Mouse (Mus musculus) skeletal muscle tissue, adult 2 months (tissue): Measurements from ENCODE around the gene Rbms1.

Experiments used
- DNase-seq: peaks from one replicate; pipeline ENCODE4 v3.0.0-alpha.2; 2012; ENCODE audit warnings: low read depth, low spot score

The Rbms1 gene

DNA sequence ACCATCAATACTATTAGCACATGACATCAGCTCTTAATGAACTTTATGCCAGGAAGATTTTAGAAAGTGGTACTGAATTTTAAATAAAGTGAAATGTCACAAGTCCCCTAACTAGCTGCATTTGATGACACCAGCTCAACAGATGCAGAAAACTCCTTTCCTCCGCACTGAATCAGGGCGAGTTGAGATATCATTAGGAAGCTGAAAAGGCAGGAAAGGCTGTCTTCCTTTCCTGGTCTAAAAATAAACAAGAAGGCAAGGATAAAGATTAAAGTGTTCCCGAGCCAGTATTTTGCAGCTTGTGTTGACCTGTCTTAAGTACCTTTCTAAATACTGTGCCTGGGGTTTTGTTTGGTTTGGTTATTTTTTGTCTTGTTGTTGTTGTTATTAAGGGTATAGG lies 42.9 kb downstream of the Rbms1 start:
- no peak for DNase-seq

DNA sequence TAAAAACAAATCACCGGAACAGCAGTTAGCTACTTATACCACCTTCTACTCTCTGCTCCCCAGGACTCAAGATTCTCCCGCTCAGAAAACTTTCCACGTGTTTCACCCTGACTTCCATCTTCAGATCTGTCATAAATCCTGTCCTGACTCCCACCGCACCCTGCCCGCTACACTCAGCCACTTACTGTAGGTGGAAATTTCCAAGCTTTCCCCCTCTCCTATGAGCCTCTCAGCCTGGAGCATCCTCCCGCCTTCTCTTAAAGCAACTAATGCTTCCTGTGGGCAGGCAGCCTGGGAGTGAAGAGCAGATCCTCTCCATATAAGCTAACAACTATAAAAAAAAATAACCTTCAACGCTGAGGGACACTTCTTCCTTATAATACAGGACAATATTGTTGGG lies 44.6 kb downstream of the Rbms1 start:
- no peak for DNase-seq

DNA sequence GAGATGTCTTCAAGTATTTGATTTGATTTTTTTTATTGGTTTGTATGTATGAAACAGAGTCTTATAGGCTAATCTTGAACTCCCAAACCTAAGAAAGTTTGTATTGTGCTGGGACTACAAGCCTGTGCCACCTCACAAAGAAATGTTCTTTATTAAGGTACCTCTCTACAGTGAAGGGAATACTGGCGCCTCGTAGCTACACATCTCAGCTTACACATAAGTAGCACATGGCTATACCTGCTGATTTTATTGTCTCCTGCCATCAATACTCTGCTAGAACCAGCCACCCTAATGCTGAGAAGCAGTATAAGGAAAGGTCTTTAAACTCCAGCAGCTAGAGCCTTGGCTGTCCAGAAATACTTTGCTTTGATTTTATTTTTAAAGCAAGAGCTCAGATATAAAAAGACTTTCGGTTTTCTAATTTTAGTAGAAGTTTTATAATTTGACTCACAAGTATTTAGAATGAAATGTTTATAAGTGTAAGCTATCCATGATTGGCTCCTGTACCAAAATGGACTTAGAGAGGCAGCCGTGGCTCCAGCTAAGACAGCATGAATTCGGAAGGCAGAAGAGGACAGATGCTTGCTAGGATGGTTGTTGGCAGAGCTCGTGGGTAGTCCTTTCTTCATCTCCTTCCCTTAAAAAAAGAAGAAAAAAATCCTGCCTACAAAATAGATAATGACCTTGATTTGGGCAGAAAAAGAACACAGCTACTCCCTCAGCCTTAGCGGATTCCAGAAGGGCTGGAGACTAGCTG lies 48.3 kb downstream of the Rbms1 start:
- no peak for DNase-seq

DNA sequence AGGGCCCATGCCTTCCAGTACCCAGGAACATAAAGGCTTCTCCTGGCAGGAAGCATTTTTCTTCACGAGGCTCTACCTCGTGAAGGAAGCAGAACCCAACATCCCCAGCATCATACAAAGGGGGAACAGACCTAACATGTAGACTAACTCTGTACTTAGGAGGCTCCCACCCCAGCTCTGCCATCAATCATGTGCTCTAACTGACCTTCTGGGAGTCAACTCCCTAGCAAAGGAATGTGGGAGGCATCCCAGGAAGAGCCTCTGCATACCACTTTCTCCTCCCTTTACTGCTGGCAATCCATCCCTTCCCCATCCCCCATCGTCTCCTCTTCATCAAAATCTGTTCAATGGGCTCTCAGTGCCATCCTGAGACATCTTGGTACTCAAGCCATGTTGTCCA lies 49.7 kb downstream of the Rbms1 start:
- DNase-seq: no peak

- DNase-seq: no peak
Observed at GRCm38 (mm10) chr2:60911716-60912115, 51.3 kb downstream of the Rbms1 start.

DNA sequence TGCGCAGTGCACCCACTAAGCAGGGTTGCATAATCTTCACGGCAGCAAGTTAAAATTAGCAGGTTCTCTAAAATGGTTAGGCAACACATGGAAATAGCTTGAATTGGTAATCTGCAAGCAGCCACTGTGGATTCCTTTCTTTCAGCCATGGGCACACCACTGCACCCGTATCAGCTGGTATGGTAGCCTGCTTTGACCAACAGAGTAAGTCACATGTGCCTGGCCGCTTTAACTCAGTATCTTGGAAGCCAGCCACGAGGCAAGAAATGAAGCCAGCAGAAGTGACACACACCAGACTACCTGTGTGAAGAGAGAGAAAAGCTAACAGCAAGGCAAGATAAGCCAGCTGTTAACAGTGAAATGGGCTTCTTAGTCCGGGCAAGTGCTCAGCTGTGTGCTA lies 52.2 kb downstream of the Rbms1 start:
- peak; percentile 63 for DNase-seq

DNA sequence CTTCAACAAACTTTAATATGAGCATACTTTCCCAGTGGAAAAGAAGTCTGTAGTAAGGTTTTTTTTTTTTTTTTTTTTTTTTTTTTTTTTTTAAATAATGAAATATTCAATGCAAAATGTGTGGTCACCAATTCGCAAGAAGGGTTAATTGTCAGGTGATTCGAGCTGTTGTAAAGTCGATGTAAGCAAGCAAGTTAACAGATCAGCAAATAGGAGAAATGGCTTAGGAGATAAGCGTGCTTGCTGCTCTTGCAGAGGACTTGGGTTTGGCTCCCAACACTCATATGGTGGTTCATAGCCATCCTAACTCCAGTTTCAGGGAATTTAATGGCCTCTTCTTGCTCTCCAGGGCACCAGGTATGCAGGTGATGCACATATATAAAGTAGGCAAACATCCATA lies 54.4 kb downstream of the Rbms1 start:
- DNase-seq: no peak

DNA sequence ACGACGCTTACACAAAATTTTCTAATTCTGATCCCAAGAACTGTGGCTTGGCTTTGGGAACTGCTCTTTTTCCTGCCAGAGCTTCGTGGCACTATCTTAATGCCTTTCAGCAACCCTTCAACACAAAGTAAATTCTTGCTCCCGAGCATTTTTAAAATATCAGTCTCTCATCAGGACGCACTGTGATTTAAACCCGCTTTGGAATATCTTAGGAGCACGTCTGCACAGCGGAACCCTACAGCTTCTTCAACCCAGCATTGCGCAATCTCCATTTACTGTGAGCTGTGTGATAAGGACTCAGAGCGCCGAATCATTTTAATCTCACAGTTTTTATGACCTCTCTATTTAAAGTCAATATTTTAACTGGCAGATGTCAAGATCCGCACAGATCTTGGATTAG lies 54.9 kb downstream of the Rbms1 start:
- no peak for DNase-seq

- DNase-seq: peak; percentile 52
Observed at GRCm38 (mm10) chr2:60905283-60905682, 57.7 kb downstream of the Rbms1 start.

DNA sequence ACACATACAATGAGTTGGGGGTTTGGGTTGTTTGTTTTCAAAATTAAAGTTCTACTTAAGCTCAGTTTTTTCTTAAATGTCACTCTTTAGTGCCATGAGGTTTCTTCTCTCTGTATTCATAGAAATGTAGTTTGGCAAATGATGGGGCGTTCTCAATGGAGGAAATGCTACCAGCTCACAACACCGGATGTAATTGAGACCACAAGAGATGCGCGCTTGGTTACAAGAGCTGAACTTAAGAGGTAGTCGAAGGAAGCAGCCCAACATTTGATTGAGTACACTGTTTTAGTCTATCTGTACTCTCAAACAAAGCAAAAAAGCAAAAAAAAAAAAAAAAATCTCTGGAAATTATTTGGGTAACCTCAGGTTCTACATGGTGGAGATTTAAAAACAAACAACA lies 58.9 kb downstream of the Rbms1 start:
- no peak for DNase-seq

- peak; percentile 66 for DNase-seq
Observed at GRCm38 (mm10) chr2:60903535-60903934, 59.5 kb downstream of the Rbms1 start.

DNA sequence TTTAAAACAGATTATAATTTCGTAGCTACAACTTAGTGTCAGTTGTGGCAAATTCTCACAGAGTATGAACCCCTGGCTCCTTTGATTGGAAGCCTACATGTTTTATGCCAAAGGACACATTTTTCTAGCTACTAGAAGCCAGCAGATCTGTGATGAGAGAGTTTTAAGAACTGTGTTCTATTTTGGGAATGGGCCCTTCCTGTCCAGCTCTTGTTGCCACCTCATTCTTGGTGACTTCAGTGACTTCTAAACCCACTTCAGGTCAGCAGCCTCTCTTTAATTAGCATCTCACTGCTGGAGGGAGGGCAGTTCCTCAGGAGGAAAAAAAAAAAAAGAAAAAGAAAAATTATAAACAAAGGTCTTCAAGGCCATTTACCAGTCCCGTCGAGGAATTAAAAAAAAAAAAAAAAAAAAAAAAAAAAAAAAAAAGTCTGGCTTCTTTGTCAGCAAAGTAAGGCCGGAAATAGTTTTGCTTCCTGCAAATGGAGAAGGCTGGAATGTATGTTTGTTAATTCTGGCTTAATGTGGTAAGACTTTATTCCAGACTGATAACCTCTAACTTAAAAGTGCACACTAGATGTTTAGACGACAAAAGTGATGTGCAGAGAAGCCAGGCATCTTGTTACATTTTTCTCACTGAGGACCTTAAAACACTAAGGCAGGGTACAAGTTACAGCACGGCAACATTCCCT lies 60.4 kb downstream of the Rbms1 start:
- DNase-seq: no peak

GRCm38 (mm10) chr2:60901511-60901951 lies 61.5 kb downstream of the Rbms1 start:
- DNase-seq: peak; percentile 81

GRCm38 (mm10) chr2:60901013-60901412 lies 62.0 kb downstream of the Rbms1 start:
- DNase-seq: no peak

- DNase-seq: no peak
Observed at GRCm38 (mm10) chr2:60893042-60893441, 70.0 kb downstream of the Rbms1 start.

GRCm38 (mm10) chr2:60883931-60884330 lies 79.1 kb downstream of the Rbms1 start:
- DNase-seq: no peak

GRCm38 (mm10) chr2:60883043-60883365 lies 80.0 kb downstream of the Rbms1 start:
- no peak for DNase-seq

DNA sequence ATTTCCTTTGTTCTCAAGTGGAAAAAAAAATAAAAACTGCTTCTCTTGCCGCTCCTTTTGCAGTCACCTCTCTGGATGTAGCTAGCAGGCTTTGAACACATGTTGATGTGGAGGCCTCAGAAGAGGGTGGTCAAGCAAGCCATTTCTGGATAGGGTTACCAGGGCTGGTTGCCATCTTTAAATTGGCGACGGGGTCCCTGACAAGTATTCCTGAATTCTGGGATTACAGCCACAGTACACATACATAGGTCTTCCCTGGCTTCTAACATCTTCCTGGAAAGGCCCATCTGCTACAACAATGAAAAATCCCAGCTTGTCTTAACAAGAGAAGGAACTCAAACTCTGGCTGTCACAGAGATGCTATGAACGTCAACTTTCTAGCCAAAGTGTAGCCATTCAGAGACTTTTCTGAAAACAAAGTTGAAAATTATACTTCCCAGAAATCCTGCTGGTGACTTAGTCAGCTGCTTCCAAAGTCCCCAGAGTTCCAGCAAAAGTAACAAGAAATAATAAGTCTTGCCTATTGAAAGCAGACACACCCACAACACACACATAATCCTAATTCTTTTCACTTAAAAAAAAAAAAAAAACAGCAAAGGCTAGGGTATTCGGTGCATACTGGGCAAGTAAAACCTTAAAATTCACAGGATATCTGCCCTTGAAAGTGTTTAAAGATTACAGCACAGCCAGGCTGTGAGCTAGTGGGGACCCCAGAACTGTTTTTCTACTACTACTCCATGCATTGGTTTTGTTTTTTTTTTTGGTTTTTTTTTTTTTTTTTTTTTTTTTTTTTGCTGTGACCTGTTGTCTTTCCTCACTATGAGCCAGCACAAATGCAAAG lies 80.6 kb downstream of the Rbms1 start:
- DNase-seq: no peak

DNA sequence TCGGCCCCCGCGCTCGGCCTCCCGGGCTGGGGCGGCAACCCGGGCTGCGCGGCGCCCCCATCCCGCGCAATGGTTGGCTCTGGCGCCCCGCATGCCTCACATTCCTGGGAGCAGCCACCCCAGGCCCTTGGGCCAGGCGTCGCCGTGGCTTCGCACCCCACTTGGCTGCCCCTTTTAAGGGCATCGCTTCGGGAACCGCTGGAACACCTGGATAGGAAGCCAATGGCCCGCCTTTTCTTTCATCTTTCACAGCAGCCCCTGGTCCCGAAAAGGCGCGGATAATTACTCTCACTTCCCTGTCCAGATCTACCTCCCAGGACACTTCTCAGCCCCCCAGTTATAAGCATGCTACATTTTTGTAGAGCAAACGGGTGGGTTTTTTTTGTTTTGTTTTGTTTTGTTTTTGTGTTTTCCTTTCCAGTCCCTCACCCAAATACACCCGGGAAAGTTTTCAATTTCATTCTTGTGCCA lies 81.4 kb downstream of the Rbms1 start:
- no peak for DNase-seq

DNA sequence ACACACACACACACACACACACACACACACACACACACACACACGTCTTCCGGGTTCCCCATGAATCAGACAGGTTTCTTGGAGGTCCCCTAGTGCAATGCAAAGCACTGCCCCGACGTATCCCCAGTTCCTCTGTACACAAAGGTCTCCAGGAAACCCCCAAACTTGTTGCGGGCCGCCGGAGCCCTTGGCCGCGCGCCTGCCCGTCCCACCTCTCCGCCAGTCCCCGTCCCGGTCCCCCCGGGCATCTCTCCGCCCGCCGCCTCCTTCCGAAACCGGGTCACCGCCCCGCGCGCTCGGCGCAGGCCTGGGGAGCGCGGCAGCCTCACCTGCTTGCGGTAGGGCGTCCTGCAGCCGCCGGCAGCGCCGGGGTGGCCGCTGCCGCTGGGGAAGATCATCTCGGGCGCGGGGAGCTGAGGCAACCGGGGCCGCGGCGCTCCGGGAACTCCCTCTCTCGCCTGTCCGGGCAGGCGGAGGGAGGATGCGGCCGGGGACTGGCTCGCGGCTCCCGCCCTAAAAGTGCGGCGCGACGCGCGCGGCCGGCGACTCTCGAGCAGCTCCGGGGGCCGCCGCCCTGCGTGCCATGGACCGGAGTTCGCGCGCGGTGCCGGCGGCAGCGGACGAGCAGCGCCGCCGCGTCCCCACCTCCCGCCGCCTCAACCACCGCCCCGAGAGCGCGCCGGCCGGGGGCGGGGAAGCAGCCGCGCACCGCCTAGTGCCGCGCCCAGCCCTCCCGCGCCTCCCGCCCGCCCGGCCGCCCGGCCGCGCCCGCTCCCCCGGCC lies 82.0 kb downstream of the Rbms1 start:
- no peak for DNase-seq

GRCm38 (mm10) chr2:60879966-60880788 lies 82.8 kb downstream of the Rbms1 start:
- no peak for DNase-seq
